Mouse (Mus musculus) embryonic fibroblast, embryonic 13.5 days (primary cell): ENCODE results near the gene Miga2.

Experiments used
- CTCF ChIP-seq: IDR thresholded peaks from 2 replicates; pipeline ENCODE4 v1.5.1; 2011; ENCODE audit warnings: mild to moderate bottlenecking, control low read depth, low read length, moderate library complexity, borderline replicate concordance; ENCODE audit not compliant: insufficient read depth
- POLR2A ChIP-seq: IDR thresholded peaks from 2 replicates; pipeline ENCODE4 v1.6.1; 2011; ENCODE audit warnings: low read depth, mild to moderate bottlenecking, control low read depth, low read length, moderate library complexity

GRCm38 (mm10) chr2:30328791-30329190, 35.2 kb upstream of the Miga2 start:
- TF ChIP-seq POLR2A = no peak
- no peak for TF ChIP-seq CTCF
